Mouse (Mus musculus) MEL (cell line): ENCODE data around the gene Fgfr2. TPM values are rescaled to one million over a fixed set of nuclear protein-coding genes. Genes with fewer than 3 reads are reported as not detected.

ENCODE experiments used
- DNase-seq: peaks from one replicate; pipeline ENCODE4 v3.0.0; 2011; ENCODE audit warnings: low read depth, low spot score
- H3K27ac ChIP-seq: 2 replicates; pipeline ENCODE4 v1.5.1; 2012; ENCODE audit warnings: low read depth, mild to moderate bottlenecking, control low read depth, low read length, moderate library complexity; ENCODE audit not compliant: control insufficient read depth
- H3K27me3 ChIP-seq, 2 experiments: fragments of 150-350 bp in 1 of 2; sonication (generic) in 1 of 2; 2 replicates each; pipeline ENCODE4 v1.6.1; 2012; ENCODE audit warnings: low read length in 2 of 2, mild to moderate bottlenecking in 2 of 2, improper control_type of control experiment in 1 of 2, moderate library complexity in 1 of 2; ENCODE audit not compliant: insufficient read depth in 2 of 2, control insufficient read depth in 1 of 2
- H3K36me3 ChIP-seq, 2 experiments: 2 replicates each; pipeline ENCODE4 v1.6.1; 2012 to 2014; ENCODE audit warnings: low read length in 2 of 2, improper control_type of control experiment in 1 of 2, inconsistent platforms in 1 of 2, mild to moderate bottlenecking in 1 of 2; ENCODE audit not compliant: insufficient read depth in 2 of 2, control insufficient read depth in 1 of 2
- H3K4me1 ChIP-seq, 2 experiments: fragments of 150-350 bp in 1 of 2; sonication (generic) in 1 of 2; 2 replicates each; pipeline ENCODE4 v1.6.1; 2012; ENCODE audit warnings: low read length in 2 of 2, improper control_type of control experiment in 1 of 2, mild to moderate bottlenecking in 1 of 2; ENCODE audit not compliant: insufficient read depth in 2 of 2, control insufficient read depth in 1 of 2
- H3K4me3 ChIP-seq, 2 experiments: fragments of 150-350 bp in 1 of 2; sonication (generic) in 1 of 2; 2 replicates each; pipeline ENCODE4 v1.5.1; 2012; ENCODE audit warnings: low read depth in 2 of 2, low read length in 2 of 2, mild to moderate bottlenecking in 2 of 2, moderate library complexity in 2 of 2, control low read depth in 1 of 2, improper control_type of control experiment in 1 of 2; ENCODE audit not compliant: control insufficient read depth in 1 of 2, insufficient read depth in 1 of 2
- H3K79me2 ChIP-seq: 2 replicates; pipeline ENCODE4 v1.6.1; 2012; ENCODE audit warnings: mild to moderate bottlenecking, low read length, moderate library complexity; ENCODE audit not compliant: control insufficient read depth, poor library complexity, insufficient read depth
- H3K9ac ChIP-seq: 2 replicates; pipeline ENCODE4 v1.6.1; 2012; ENCODE audit warnings: low read depth, mild to moderate bottlenecking, control low read depth, low read length, moderate library complexity; ENCODE audit not compliant: control insufficient read depth, poor library complexity, severe bottlenecking
- H3K9me3 ChIP-seq: fragments of 150-350 bp; sonication (generic); replicated peaks from 2 replicates; pipeline ENCODE4 v1.6.1; 2012; ENCODE audit warnings: mild to moderate bottlenecking, low read length, improper control_type of control experiment, moderate library complexity; ENCODE audit not compliant: insufficient read depth
- CHD1 ChIP-seq: IDR thresholded peaks from 2 replicates; pipeline ENCODE4 v1.6.1; 2012; ENCODE audit warnings: low read depth, mild to moderate bottlenecking, inconsistent platforms, low read length, improper control_type of control experiment
- E2F4 ChIP-seq: IDR thresholded peaks from 2 replicates; pipeline ENCODE4 v1.6.1; 2011; ENCODE audit warnings: low read depth, low read length, improper control_type of control experiment, borderline replicate concordance
- ELF1 ChIP-seq: IDR thresholded peaks from 2 replicates; pipeline ENCODE4 v1.6.1; 2014; ENCODE audit warnings: low read depth, mild to moderate bottlenecking, inconsistent platforms, low read length, improper control_type of control experiment, moderate library complexity
- EP300 ChIP-seq, 2 experiments: IDR thresholded peaks; 2 replicates each; pipeline ENCODE4 v1.6.1; 2011; ENCODE audit warnings: improper control_type of control experiment in 2 of 2, low read length in 2 of 2, low read depth in 1 of 2, mild to moderate bottlenecking in 1 of 2
- GATA1 ChIP-seq: IDR thresholded peaks from 2 replicates; pipeline ENCODE4 v1.6.1; 2011; ENCODE audit warnings: low read depth, low read length, improper control_type of control experiment
- HCFC1 ChIP-seq: IDR thresholded peaks from 2 replicates; pipeline ENCODE4 v1.6.1; 2012; ENCODE audit warnings: low read depth, mild to moderate bottlenecking, inconsistent platforms, low read length, improper control_type of control experiment, moderate library complexity
- JUND ChIP-seq: IDR thresholded peaks from 2 replicates; pipeline ENCODE4 v1.6.1; 2011; ENCODE audit warnings: low read depth, mild to moderate bottlenecking, improper control_type of control experiment, low read length
- MYB ChIP-seq: IDR thresholded peaks from 2 replicates; pipeline ENCODE4 v1.6.1; 2011; ENCODE audit warnings: mild to moderate bottlenecking, low read depth, low read length, improper control_type of control experiment
- NELFE ChIP-seq: IDR thresholded peaks from 2 replicates; pipeline ENCODE4 v1.6.1; 2011; ENCODE audit warnings: low read depth, low read length, improper control_type of control experiment
- NRF1 ChIP-seq: IDR thresholded peaks from 2 replicates; pipeline ENCODE4 v1.6.1; 2014; ENCODE audit warnings: low read depth, mild to moderate bottlenecking, inconsistent platforms, low read length, improper control_type of control experiment, moderate library complexity; ENCODE audit not compliant: poor library complexity, insufficient read depth, severe bottlenecking
- POLR2AphosphoS2 ChIP-seq: IDR thresholded peaks from 2 replicates; pipeline ENCODE4 v1.6.1; 2011; ENCODE audit warnings: low read length, improper control_type of control experiment
- POLR2AphosphoS5 ChIP-seq: IDR thresholded peaks from 2 replicates; pipeline ENCODE4 v1.6.1; 2012; ENCODE audit warnings: low read depth, borderline replicate concordance, mild to moderate bottlenecking, inconsistent platforms, low read length, moderate library complexity, mixed read lengths
- RCOR1 ChIP-seq: IDR thresholded peaks from 2 replicates; pipeline ENCODE4 v1.6.1; 2012; ENCODE audit warnings: low read depth, mild to moderate bottlenecking, inconsistent platforms, low read length, improper control_type of control experiment
- SMC3 ChIP-seq: IDR thresholded peaks from 2 replicates; pipeline ENCODE4 v1.6.1; 2011; ENCODE audit warnings: low read depth, low read length, improper control_type of control experiment
- TBP ChIP-seq: IDR thresholded peaks from 2 replicates; pipeline ENCODE4 v1.8.0; 2011; ENCODE audit warnings: low read depth, low read length, improper control_type of control experiment
- TCF12 ChIP-seq: IDR thresholded peaks from 2 replicates; pipeline ENCODE4 v1.6.1; 2014; ENCODE audit warnings: low read depth, mild to moderate bottlenecking, inconsistent platforms, low read length, improper control_type of control experiment, moderate library complexity
- ZC3H11A ChIP-seq: IDR thresholded peaks from 2 replicates; pipeline ENCODE4 v1.6.1; 2012; ENCODE audit warnings: low read depth, mild to moderate bottlenecking, inconsistent platforms, low read length, improper control_type of control experiment
- ZMIZ1 ChIP-seq: IDR thresholded peaks from 2 replicates; pipeline ENCODE4 v1.6.1; 2012; ENCODE audit warnings: low read depth, mild to moderate bottlenecking, inconsistent platforms, low read length, improper control_type of control experiment, moderate library complexity
- ZNF384 ChIP-seq: IDR thresholded peaks from 2 replicates; pipeline ENCODE4 v1.6.1; 2012; ENCODE audit warnings: low read depth, mild to moderate bottlenecking, inconsistent platforms, low read length, improper control_type of control experiment
- polyA plus RNA-seq, 2 experiments: library from polyadenylated mRNA; stranded (reverse) in 1 of 2; unstranded in 1 of 2; fragments of >175 nt in 1 of 2; fragments of >200 nt in 1 of 2; gene quantifications; 2 replicates each; pipeline versions ENCODE4 v1.2.1 to v1.2.4; 2012; ENCODE audit warnings: low replicate concordance in 2 of 2, low read depth in 1 of 2; ENCODE audit not compliant: insufficient read length in 2 of 2, insufficient read depth in 1 of 2, missing spikeins in 1 of 2
- total RNA-seq: library from RNA; depleted of rRNA; stranded (reverse); fragments of 300-350 nt; gene quantifications from 2 replicates; pipeline ENCODE4 v1.2.3, GENCODE M21; 2012

Gene Fgfr2
- total and polyA plus RNA-seq, 3 experiments, result not detected

GRCm38 (mm10) chr7:130189901-130190300 is 2933.2 kb downstream of the Fgfr2 start:
- no peaks in the 10 kb centered on the region for H3K36me3 ChIP-seq
- no peak for TF ChIP-seq ZC3H11A
- TF ChIP-seq JUND, result no peak
- TF ChIP-seq NELFE, result no peak
- TF ChIP-seq GATA1, result no peak
- no peak for TF ChIP-seq ZNF384
- TF ChIP-seq RCOR1, result no peak
- TF ChIP-seq NRF1, result no peak
- no peak for TF ChIP-seq POLR2AphosphoS5
- no peak for TF ChIP-seq POLR2AphosphoS2
- no peak for TF ChIP-seq MYB
- no peak for TF ChIP-seq HCFC1
- TF ChIP-seq EP300 (IDR thresholded peaks at IDR 0.05; ENCODE audit: low read depth in 1 of 2, low read length in 2 of 2), result no peak
- TF ChIP-seq TBP, result no peak
- TF ChIP-seq TCF12, result no peak
- no peak for TF ChIP-seq SMC3
- no peak for TF ChIP-seq CHD1
- no peak for TF ChIP-seq E2F4
- no peak for TF ChIP-seq ELF1
- no peak for TF ChIP-seq ZMIZ1
- no peaks in the 10 kb centered on the region for H3K9me3 ChIP-seq
- H3K9ac ChIP-seq, result no peak overlapping the region
- no peak for DNase-seq
- H3K27me3 ChIP-seq, result no peaks in the 10 kb centered on the region
- no peaks in the 10 kb centered on the region for H3K4me1 ChIP-seq
- H3K79me2 ChIP-seq, result no peaks in the 10 kb centered on the region
- no peak overlapping the region for H3K4me3 ChIP-seq
- no peak overlapping the region for H3K27ac ChIP-seq

- H3K9me3 ChIP-seq, result no peaks in the 10 kb centered on the region
- H3K9ac ChIP-seq, result no peak overlapping the region
- no peaks in the 10 kb centered on the region for H3K36me3 ChIP-seq
- no peak for TF ChIP-seq NELFE
- no peaks in the 10 kb centered on the region for H3K27me3 ChIP-seq
- no peak overlapping the region for H3K4me3 ChIP-seq
- H3K79me2 ChIP-seq, result no peaks in the 10 kb centered on the region
- no peak for DNase-seq
- H3K27ac ChIP-seq, result no peak overlapping the region
- no peaks in the 10 kb centered on the region for H3K4me1 ChIP-seq
Measured at GRCm38 (mm10) chr7:130188108-130188507, 2935.0 kb downstream of the Fgfr2 start.
